Mouse (Mus musculus): ENCODE measurements around the gene Hexdc.
A peak's percentile ranks its signal among the peaks of the same experiment; 100 is the strongest.

Gene Hexdc

DNA sequence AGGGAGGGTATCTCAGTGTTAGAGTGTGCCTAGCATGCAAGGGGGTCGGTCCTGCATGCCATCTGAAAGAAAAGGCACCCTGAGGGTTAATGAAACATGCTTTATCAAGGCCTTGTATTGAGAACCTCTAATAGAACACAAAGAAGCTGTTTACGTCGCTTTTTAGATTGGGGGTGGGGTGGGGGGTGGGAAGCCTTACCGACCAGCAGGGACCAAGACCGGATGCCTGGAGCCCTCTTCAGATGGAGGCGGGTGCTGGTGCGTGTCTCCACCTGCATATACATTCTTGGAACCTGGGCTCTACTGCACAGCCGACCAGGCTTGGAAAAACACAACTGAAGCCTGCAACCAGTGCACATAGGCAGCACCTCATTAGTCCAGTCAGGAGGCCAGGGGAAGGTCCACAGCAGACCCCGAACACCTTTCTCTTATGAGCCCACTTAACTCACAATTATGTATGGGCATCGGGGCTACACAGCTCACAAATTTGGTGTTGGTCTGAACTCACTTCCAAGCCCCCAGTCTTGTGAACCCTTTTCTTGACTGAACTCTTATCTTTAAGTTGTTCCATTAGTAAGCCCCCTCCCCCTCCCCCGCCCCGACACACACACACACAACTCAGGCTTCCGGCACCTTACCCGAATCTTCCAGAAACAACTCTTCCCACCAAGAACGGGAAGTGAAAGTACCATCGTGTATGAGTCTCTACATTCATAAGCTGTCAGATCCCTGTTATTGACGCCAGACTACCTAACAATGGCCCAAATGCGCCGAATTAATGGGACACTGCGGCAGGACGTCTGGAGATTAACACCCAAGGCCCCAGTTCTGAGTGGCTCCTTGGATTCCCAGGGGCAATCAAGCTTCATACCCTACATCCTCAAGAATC is 24.1 kb downstream of the Hexdc start:
- DNase-seq: peak in 1 of 2 experiments; percentile 31

DNA sequence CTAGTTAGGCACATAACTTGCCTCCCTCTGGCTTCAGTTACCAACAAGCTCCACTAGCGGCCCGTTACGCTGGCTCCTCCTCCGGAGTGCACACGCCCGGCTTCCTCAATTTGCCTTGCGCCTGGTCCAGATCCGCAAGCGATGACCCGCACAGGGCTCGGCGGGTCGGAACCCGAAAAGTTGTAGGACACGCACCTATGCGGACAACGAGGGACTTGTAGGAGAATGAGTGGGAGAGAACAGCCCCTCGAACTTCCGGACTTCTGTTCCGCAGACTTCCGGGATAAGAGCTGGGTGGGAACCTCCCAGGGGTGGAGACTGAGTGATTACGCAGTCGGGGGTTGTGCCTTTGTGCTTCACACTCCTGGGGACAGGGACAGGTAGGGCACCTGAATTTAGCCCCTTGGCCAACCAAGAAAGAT is 24.8 kb downstream of the Hexdc start, which contains the start of gene Cybc1:
Cybc1 (minus strand) TSS at position 305 of the 422 bp plus-strand sequence.
- DNase-seq: peak; percentile 77 to 81

DNA sequence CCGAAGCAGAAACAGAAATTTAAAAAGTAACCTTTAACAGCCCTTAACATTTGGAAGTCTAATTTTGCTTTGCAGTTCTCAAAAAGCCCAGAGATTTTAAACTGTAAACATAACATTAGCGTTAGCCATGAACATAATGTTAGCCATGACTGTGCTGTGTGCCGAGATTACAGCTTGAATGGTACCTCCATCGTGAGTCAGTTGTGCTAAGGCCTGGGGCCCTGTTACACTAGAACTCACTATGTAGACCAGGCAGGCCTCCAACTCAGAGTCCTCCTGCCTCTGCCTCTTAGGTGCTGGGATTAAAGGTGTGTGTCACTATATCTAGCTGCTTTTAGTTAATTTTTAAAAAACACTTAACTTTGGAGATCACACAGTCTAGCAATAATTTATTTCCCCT is 27.0 kb downstream of the Hexdc start:
- DNase-seq: no peak

DNA sequence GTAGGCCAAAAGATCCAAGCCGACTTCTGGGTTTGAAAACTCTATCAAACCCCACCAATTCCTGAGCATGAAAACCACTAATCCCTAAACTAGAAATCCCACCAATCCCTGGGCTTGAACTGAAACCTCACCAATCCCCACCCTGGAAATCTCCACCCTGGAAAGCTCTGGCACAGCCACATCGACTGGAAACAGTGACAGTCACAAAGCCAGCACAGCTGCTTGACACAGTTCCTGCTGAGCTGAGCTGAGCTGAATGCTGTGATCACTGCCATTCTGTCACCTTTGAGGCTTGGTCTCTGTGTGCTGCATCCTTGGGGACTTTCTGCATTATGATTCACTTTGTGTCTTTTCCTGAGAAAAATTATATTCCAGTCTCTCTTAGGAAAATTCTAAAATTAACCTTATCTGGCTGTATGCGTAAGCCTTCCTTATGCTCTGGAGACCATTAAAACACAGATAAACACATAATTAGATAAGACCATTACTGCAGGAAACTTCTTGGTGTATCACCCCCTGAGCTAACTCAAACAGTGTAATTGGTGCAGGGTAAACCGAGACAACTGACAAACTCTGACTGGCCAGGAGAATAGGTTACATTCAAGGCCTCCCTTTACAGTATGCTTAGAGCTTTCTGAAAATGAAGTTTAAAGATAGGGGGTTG is 27.5 kb downstream of the Hexdc start:
- no peak for DNase-seq

DNA sequence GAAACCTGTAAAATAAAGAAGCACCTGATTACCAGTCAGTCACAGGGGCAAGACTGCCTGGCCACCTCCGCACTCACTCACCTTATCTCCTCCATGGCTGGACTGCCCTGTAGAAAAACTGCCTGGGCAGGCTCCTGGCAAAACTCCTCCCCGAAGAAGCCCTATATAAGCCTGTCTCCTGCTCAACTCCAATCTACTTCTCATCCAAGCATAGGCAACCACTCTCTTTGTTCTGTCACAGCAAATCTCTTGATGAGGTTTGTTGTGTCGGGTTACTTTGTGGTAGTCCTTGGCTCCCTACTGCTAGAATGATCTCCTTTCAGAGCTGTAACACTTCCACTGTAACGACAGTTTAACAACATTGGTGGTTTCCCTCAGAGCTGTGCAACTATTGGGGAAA is 28.5 kb downstream of the Hexdc start:
- no peak for DNase-seq

DNA sequence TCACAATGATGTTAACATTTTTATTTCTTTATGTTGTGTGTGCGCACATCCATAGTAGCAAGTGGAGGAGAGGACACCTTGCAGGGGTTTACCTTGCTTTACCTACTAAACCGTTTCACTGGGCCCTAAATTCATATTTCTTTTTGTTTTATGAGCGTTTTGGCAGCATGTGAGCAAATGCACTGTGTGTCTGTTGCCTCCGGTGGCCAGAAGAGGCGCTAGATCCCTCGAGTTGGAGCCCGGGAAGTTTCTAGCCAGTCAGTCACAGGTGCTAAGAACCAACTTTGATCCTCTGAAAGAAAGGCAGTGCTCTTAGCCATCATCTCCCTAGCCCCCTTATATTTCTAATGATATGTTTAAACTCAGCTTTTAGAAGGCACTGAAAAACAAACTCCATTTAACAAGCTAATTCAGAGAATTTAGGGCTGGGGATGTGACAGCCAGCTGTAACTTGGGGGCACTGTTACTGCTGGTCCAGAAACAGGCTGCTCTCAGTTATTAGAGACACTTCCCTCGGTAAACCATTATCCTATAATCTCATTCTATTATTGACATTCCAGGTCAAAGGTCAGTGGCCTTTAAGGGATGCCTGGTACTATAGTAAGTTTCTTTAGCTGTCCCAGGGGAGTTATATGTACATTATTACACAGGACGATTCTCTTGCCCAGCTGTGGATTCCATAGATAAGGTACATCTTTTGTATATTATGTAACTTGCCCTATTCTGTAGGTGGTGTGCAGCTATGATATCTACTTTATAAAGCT is 31.4 kb downstream of the Hexdc start:
- peak; percentile 35 to 65 for DNase-seq

DNA sequence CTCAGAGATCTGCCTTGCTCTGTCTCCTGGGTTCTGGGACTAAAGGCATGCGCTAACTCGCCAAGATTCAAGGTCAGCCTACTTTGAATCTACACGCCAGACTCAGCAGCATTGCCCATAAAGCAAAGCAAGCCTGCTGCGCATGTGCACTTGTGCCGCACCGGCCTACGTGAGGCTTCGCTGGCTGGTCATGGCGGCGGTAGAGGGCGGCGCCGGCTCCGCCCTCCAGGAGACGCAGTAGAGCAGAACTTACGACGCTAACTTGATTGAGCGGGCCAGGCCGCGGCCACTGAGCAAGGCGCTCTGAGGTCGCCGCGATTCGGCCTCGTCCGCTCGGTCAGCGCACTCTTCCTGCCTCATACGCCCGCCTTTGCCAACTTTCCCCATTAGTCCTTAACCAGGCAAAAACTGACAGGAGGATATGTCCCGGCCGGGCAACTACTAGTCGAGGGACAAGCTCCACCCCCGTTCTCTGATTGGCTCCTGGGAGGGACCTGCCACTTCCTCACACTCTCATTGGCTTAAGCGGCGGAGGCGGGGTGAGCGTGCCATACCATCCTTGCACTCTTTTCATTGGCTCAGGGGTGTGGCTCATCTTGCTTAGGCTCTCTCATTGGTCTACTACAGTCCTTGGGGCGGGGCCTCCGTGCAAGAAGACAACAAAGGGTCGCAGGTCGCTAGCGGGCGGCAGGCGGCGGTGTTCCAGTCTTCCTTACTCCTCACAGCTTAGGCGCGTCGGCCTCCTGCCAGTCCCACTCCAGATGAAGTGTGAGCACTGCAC is 32.5 kb downstream of the Hexdc start, which contains the start of gene Narf:
Narf (plus strand) TSS at position 690 of the 781 bp plus-strand sequence.
- peak; percentile 98 to 99 for DNase-seq

DNA sequence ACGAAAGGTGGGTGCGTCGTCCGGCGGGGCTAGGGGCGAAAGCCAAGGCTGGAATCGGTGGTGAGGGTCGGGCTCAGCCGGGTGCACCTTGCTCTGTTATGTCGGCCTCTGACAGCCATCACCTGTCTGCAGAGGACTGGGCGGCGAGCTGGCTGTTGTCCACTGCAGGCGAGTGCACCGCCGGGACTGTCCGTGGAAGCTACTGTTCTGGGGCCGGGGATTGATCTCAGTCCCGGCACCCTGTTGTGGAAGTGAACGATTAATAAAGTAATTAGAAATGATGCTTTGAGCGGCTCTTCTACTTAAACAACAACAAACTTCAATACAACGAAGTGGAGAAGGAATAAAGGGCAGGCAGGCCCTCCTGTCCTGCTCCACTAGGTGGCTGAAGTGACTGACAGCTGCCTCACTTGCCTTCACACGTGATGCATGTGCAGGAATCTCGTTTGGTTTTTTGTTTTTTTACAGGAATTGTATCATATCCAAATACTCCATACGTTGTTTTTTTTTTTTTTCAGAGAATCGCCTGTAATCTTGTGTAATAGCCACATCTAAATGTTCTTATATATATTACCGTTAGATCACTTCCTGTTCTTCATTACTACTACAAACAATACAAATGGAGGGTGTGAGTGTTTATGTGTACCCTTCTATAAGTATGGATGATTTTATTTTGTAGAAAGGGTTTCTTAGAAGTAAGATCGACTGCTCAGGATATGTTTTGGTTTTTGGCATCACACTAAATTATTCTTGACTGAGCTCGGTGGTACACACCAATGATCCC is 33.3 kb downstream of the Hexdc start:
- no peak for DNase-seq

DNA sequence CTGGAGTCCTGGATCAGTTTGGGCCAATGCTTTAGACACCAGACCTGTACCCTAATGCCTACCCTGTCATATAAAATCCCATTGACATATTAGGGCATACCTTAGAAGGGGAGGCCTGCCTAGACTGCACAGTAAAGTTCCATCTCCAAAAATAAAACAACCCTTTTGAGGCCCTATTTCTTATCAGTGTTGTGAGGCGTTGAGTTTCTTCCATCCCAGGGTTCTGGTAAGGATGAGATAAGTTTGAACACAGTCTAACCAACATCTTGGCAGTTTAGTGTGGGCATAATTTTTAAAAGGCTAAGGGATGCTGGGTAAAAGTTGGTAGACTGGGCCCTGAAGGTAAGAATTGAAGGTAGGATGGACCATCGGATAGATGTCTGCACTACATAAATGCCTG is 35.4 kb downstream of the Hexdc start:
- DNase-seq: no peak

DNA sequence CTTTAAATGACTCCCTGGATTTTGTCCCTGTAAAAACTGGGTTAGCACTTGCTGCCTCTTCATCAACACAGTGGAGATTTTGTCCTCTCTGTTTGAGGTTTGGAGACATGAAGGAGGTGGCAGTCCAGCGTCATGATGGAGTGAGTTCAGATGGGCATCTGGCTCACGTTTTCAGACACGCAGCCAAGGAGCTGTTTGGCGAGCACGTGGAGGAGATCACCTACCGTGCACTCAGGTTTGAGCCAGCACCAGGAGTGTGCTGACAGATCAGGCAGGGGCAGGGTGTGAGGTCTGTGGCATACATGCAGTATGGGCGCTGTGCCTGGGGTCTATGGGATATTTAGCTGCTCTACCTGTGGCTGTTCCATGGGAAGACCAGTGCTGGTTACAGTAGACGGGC is 46.0 kb downstream of the Hexdc start:
- DNase-seq: peak in 1 of 2 experiments; percentile 43

DNA sequence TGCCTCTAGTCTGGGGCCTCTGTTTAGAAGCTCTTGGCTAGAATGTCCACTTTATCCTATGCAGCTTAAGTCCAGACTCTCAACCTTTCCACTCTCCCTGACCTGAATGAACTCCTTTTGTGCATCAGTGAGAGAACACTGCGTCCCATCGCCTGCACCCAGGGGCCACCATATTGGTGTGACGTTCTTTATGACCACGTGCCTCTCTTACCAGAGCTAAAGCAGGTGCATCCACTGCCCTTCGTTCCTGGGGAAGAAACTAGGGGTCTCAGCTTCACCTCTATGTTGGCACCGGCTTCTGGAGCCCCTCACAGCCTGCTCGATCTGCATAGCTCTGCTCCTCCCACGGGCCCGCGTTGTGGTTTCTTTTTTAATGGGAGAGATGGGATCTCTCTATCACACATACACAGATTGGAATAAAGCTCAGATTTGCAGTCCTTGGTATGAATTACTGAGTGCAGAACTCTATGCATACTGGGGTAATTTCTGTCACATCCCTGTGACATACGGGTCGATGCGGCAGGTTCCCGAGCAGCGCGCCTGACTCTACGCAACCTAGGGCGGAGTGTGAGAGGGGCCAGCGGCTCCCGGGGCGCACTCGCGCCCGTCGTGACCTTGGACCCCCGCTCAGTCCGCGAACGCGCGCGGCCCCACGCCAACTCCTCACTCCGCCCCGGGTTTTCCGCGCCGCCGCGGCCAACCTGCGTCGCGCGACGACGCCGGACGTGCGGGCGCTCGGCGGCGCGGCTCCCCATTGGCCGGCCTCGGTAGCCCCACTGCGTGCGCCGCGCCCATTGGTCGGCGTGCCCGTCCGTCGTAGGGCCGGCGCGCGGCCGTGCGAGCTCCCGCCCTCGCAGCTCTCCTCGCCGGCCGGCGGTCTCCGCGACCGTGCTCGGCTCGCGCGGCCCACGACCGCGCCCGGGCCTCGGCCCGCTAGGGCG is 55.2 kb downstream of the Hexdc start, which contains the start of gene Foxk2:
Foxk2 (plus strand) TSS at position 831 of the 941 bp plus-strand sequence.
- peak; percentile 95 to 98 for DNase-seq

DNA sequence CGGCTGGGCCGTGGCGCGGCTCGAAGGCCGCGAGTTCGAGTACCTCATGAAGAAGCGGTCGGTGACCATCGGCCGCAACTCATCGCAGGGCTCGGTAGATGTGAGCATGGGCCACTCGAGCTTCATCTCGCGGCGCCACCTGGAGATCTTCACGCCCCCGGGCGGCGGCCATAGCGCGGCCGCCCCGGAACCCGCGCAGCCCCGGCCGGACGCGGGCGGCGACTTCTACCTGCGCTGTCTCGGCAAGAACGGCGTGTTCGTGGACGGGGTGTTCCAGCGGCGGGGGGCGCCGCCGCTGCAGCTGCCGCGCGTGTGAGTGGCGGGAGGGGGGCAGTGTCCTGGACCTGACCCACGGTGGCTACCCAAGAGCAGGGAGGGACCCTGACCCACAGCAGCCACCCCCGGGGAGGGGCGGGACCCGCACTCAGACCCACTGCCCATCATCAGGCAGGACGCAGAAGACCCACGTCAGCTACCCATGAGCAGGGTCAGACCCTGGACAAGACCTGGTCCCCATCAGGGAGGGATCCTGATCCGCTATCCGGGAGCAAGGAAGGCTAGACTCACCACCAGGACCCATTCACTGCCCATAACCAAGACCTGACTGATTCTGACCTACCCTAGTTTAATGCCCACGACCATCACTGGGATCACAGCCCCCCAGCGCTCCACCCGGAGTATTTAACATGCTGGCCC is 56.1 kb downstream of the Hexdc start:
- DNase-seq: peak; percentile 56 to 59

DNA sequence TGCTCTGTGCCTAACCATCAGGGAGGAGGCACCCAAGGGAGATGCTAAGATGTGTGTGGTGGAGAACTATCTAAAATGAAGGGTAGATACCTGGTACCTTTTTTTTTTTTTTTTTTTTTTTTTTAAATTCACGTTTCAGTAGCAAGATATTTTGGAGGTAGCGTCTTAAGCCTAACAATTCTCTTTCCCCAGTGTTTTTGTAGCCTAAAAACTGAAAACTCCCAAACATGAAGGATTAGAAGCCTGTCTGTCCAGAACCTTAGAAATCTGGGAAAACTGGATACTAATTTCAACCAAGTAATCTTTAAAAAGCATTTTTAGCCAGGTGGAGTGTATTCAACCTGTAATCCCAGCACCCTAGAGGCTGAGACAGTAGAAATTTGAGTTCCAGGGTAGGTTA is 56.8 kb downstream of the Hexdc start:
- DNase-seq: no peak
